Mouse (Mus musculus) adrenal gland, adult 2 months (tissue): ENCODE results near the gene Hat1. TPM values are rescaled to one million over a fixed set of nuclear protein-coding genes. Genes with fewer than 3 reads are reported as not detected.
A peak's percentile ranks its signal among the peaks of the same experiment; 100 is the strongest.

ENCODE experiments used
- DNase-seq: peaks from one replicate; pipeline ENCODE4 v3.0.0; 2021
- polyA plus RNA-seq: library from polyadenylated mRNA; depleted of rRNA; stranded (reverse); fragments of >200 nt; gene quantifications from 2 replicates; pipeline ENCODE4 v1.2.3, GENCODE M21; 2012
- total RNA-seq, 2 experiments: library from RNA; stranded (reverse); gene quantifications; 2 replicates each; pipeline ENCODE4 v1.2.3; 2021

Gene Hat1
- total and polyA plus RNA-seq, 3 experiments, result 0.66 to 28.1 (median 27.5) TPM

GRCm38 (mm10) chr2:71376433-71376906, 12.3 kb upstream of the Hat1 start:
- DNase-seq, result no peak

GRCm38 (mm10) chr2:71377426-71377825, 11.3 kb upstream of the Hat1 start:
- no peak for DNase-seq

- DNase-seq, result no peak
Measured at GRCm38 (mm10) chr2:71381962-71382361, 6.8 kb upstream of the Hat1 start.

GRCm38 (mm10) chr2:71383890-71384289, 4.9 kb upstream of the Hat1 start:
- no peak for DNase-seq

- DNase-seq, result no peak
Measured at GRCm38 (mm10) chr2:71387766-71388165, 992 bp upstream of the Hat1 start.

GRCm38 (mm10) chr2:71389864-71390263, 1.1 kb downstream of the Hat1 start:
- no peak for DNase-seq

GRCm38 (mm10) chr2:71405613-71406012, 16.9 kb downstream of the Hat1 start:
- DNase-seq, result no peak

GRCm38 (mm10) chr2:71418760-71419280, 30.1 kb downstream of the Hat1 start:
- DNase-seq, result no peak

GRCm38 (mm10) chr2:71419408-71419807, 30.6 kb downstream of the Hat1 start:
- DNase-seq, result no peak

- DNase-seq, result no peak
Measured at GRCm38 (mm10) chr2:71420895-71421425, 32.2 kb downstream of the Hat1 start.

- DNase-seq, result no peak
Measured at GRCm38 (mm10) chr2:71424545-71424944, 35.8 kb downstream of the Hat1 start.

- DNase-seq, result no peak
Measured at GRCm38 (mm10) chr2:71435440-71435839, 46.7 kb downstream of the Hat1 start.

- no peak for DNase-seq
Measured at GRCm38 (mm10) chr2:71443376-71443775, 54.6 kb downstream of the Hat1 start.

- no peak for DNase-seq
Measured at GRCm38 (mm10) chr2:71445536-71446196, 56.9 kb downstream of the Hat1 start.

- DNase-seq, result no peak
Measured at GRCm38 (mm10) chr2:71449604-71450003, 60.8 kb downstream of the Hat1 start.

GRCm38 (mm10) chr2:71451761-71452160, 63.0 kb downstream of the Hat1 start:
- no peak for DNase-seq

- DNase-seq, result peak; percentile 96
Measured at GRCm38 (mm10) chr2:71453161-71453916, 64.6 kb downstream of the Hat1 start, which contains the start of gene Metap1d. Gene Metap1d, plus strand, starts transcription at chr2:71453276.

GRCm38 (mm10) chr2:71453917-71454260, 65.1 kb downstream of the Hat1 start:
- no peak for DNase-seq

GRCm38 (mm10) chr2:71458624-71459023, 69.9 kb downstream of the Hat1 start:
- no peak for DNase-seq

- DNase-seq, result no peak
Measured at GRCm38 (mm10) chr2:71459659-71460058, 70.9 kb downstream of the Hat1 start.

- DNase-seq, result no peak
Measured at GRCm38 (mm10) chr2:71461139-71461538, 72.4 kb downstream of the Hat1 start.

- DNase-seq, result no peak
Measured at GRCm38 (mm10) chr2:71461589-71461988, 72.8 kb downstream of the Hat1 start.

- DNase-seq, result no peak
Measured at GRCm38 (mm10) chr2:71462066-71462465, 73.3 kb downstream of the Hat1 start.
